Mouse (Mus musculus) bone marrow macrophage, adult 2 months (primary cell): ENCODE results near the gene Tas2r137. TPM values are rescaled to one million over a fixed set of nuclear protein-coding genes. Genes with fewer than 3 reads are reported as not detected.

Source experiments
- H3K27ac ChIP-seq: 2 replicates; pipeline ENCODE4 v1.5.1; 2012; ENCODE audit warnings: low read depth, low read length; ENCODE audit not compliant: insufficient read depth
- H3K4me1 ChIP-seq: 2 replicates; pipeline ENCODE4 v1.6.1; 2012; ENCODE audit warnings: low read length; ENCODE audit not compliant: control insufficient read depth, insufficient read depth
- H3K4me3 ChIP-seq: 2 replicates; pipeline ENCODE4 v1.5.1; 2012; ENCODE audit warnings: mild to moderate bottlenecking, low read length, moderate library complexity; ENCODE audit not compliant: insufficient read depth
- CTCF ChIP-seq: IDR thresholded peaks from 2 replicates; pipeline ENCODE4 v1.5.1; 2012; ENCODE audit warnings: low read depth, mild to moderate bottlenecking, low read length, moderate library complexity
- POLR2A ChIP-seq: IDR thresholded peaks from 2 replicates; pipeline ENCODE4 v1.6.1; 2012; ENCODE audit warnings: mild to moderate bottlenecking, low read depth, low read length, borderline replicate concordance
- polyA plus RNA-seq: library from polyadenylated mRNA; stranded (reverse); fragments of >200 nt; gene quantifications from 2 replicates; pipeline ENCODE4 v1.2.4, GENCODE M21; 2012; ENCODE audit not compliant: missing spikeins, insufficient read depth, insufficient read length

The Tas2r137 gene
- not detected in 2 replicates for polyA plus RNA-seq

DNA sequence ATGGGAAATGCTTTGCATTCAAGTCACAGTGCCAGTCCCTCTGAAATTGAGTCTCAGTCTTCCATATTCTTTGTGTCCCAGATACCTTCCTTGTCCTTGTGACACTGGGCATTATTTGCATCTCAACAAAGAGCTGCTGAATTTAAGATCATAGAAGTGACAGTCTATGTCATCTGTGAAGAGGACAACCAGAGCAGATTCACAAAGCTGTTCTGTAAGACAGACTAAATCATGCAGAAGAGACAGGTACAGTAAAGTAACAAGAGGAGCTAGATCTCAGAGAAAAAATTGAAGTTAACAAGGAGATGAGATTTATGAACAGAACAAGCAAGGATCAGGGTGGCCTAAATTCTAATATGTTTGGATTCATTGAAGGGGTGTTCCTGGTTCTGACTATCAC lies at the start of gene Tas2r137:
Tas2r137 (plus strand) TSS at position 301 of the 400 bp plus-strand sequence.
- TF ChIP-seq CTCF: no peak
- no peak for TF ChIP-seq POLR2A
- no peak within 1 kb of the TSS for H3K27ac ChIP-seq
- H3K4me1 ChIP-seq: no peaks in the 10 kb centered on the region
- H3K4me3 ChIP-seq: no peak within 1 kb of the TSS

DNA sequence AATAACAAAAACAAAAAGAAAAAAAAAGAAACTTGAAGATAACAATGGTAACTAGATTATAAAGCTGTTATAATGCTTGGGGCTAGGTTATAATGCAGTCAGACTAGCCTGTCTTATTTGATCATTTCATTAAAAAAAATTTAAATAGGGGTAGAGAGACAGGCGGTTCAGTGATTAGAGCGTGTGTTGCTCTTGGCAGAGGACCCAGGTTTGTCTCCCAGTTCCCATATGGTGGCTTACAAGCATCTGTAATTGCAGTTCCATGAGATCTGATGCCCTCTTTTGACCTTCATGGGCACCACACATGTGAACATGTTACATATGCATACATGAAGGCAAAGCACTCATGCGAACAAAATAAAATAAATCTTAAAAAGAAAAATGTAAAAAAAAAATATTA lies 49.8 kb upstream of the Tas2r137 start:
- H3K4me1 ChIP-seq: peaks cover 3% of the 10 kb centered on the region; the same call in 1 of the 2 replicates
- H3K4me3 ChIP-seq: no peak overlapping the region
- TF ChIP-seq POLR2A (no peak), CTCF (no peak)
- no peak overlapping the region for H3K27ac ChIP-seq

DNA sequence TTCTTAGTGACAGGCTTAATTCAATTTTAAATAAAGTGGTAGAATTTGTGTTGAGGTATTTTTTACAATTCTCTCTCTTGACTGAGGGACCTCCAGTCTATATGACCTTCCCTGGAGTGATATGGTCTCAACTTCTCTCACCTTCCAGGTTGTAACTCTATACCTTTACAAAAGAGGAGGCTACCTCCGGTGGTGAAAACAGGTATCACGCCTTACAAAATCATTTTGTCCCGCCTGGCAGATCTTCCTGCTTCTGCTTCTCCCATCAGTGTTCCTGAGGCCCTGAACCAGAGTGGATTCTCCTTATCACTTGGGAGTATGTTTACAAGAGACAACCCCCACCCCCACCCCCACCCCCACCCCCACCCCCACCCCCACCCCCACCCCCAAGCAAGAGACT lies 49.3 kb upstream of the Tas2r137 start:
- no peak for TF ChIP-seq POLR2A
- TF ChIP-seq CTCF: no peak
- Histone ChIP-seq H3K4me1 (peaks cover 3% of the 10 kb centered on the region; the same call in 1 of the 2 replicates), H3K27ac (no peak overlapping the region), H3K4me3 (no peak overlapping the region)

- Histone ChIP-seq H3K4me1 (peaks cover 3% of the 10 kb centered on the region; the same call in 1 of the 2 replicates), H3K27ac (no peak overlapping the region), H3K4me3 (no peak overlapping the region)
- TF ChIP-seq CTCF: no peak
- TF ChIP-seq POLR2A: no peak
Observed at GRCm38 (mm10) chr6:40443281-40443928, 47.6 kb upstream of the Tas2r137 start.

DNA sequence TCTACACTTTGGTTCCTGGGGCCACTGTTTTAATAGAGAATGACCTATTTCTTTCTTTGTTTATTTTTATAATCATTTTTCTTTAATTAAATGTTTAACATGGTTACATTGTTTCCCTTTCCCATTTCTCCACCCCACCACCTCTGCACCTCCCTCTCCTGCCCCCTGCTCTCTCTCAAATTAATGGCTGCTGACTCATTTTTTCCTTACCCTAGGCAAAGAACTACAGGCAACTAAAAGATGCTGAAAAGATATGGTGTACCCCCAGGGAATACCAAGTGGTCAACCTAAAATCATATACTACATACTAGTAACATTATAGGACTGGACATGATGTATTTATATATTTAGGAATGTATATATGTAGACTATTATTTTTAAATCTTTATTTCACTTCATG lies 42.4 kb upstream of the Tas2r137 start:
- H3K4me3 ChIP-seq: no peak overlapping the region
- no peaks in the 10 kb centered on the region for H3K4me1 ChIP-seq
- no peak overlapping the region for H3K27ac ChIP-seq
- no peak for TF ChIP-seq POLR2A
- no peak for TF ChIP-seq CTCF

DNA sequence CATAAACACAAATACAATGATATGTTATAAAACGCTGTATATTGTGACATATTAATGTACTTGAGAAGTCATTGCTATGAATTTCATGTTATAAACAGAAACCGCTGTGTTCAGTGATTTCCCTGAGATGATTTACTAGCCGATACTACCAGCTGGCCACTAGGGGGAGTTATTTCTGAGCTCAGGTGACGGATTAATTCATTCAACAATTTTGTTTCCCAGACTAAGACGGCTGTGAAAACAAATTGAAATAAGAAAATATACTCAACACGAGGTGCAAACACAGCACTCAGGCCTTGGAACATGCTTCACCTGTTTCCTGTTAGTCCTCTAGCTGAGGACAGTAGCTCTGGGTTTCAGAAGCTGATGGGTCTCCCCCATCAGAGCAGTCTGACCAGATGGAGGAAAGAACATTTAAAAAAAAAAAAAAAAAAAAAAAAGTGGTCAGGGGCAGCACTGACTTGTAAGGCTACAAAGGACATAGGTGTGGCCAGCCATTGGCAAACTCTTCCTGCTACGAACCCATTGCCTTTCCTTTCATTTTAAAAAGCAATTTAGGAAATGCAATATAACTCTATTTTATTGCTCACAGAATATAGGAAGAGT lies 36.5 kb upstream of the Tas2r137 start:
- TF ChIP-seq CTCF: no peak
- TF ChIP-seq POLR2A: no peak
- Histone ChIP-seq H3K4me3 (no peak overlapping the region), H3K27ac (no peak overlapping the region), H3K4me1 (no peaks in the 10 kb centered on the region)

DNA sequence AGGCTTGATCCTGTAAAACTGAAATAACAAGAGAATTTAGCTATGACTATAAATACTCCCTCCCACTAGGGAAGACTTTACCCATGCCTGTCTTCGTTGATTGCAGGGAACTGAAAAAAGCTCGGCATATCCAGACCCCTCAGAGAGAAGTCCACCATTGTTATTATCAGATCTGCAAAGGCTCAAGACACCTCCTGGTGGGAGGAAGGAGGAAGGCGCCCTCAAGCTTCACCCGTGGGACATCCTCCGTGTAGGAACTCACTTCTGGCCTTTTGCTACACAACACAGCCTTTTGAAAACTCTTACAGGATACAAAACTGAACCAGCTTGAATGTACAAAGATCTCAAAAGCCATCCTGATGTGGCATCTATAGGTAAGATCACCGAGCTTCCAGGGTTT lies 25.3 kb upstream of the Tas2r137 start:
- no peak overlapping the region for H3K4me3 ChIP-seq
- no peak for TF ChIP-seq CTCF
- no peak for TF ChIP-seq POLR2A
- H3K4me1 ChIP-seq: peaks cover 2% of the 10 kb centered on the region; the same call in 1 of the 2 replicates
- no peak overlapping the region for H3K27ac ChIP-seq

DNA sequence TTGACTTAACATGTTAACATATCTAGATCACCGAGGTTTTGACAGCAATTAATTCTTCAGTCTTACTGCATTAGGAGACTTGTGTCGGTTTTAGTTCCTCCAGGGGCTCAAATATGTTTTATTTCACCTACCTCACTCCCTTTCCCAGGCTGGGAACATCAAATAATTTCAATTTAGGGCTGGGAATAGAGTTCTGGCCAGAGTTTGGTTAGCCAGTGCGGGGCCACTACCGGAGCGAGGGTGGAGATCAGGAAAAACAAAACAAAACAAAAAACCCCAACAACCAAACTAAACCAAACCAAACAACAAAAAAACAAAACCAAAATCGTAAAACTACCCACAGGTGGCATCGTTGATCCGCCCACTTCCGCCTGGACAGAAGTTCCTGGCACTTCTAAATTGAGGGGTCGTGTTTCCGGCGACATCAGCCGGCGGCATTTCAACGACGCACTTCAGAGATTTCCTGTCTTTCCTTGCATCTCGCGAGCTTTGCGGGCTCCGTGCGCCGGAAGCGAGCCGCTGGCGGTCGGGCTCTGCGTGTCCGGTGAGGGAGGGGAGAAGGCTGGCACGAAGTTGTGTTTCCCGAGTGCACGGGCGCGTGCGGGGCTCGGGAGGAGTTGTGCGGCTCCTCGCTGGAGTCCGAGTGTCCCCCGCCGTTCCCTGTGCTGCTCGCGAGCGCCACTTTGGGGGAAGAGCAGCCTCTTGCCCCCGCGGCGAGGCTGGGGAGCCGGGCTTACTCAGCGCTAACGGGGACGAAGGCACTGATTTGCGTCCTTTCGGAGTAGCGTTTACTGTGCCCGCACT lies 19.9 kb upstream of the Tas2r137 start, which contains the start of gene Ssbp1:
Ssbp1 (plus strand) TSS at position 437 of the 804 bp plus-strand sequence.
- H3K4me3 ChIP-seq: peak within 1 kb of the TSS; percentile 75
- TF ChIP-seq POLR2A (peak; percentile 78; the same call in 1 of the 2 replicates), CTCF (no peak)
- peaks cover 15% of the 10 kb centered on the region for H3K4me1 ChIP-seq
- peak within 1 kb of the TSS; percentile 91 for H3K27ac ChIP-seq

GRCm38 (mm10) chr6:40471720-40472010 lies 19.4 kb upstream of the Tas2r137 start:
- peak overlapping the region; percentile 75 for H3K4me3 ChIP-seq
- peaks cover 17% of the 10 kb centered on the region for H3K4me1 ChIP-seq
- peak overlapping the region; percentile 91 for H3K27ac ChIP-seq
- no peak for TF ChIP-seq POLR2A
- TF ChIP-seq CTCF: no peak

DNA sequence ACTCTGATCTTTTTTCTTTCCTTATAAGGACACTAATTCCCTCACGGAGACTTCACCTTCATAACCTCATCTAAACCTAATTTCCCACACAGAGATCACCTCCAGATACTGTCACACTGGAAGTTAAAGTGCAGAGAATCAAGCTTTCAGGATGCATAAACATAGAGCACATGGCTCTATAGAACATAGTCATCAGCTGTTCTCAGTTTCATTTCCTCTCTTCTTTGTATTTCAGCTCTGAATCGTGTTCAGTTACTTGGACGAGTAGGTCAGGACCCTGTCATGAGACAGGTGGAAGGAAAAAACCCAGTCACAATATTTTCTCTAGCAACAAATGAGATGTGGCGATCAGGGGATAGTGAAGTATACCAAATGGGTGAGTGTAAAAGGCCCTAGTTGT lies 14.9 kb upstream of the Tas2r137 start:
- TF ChIP-seq POLR2A: no peak
- H3K4me1 ChIP-seq: peaks cover 15% of the 10 kb centered on the region
- H3K27ac ChIP-seq: peak overlapping the region; percentile 20

More for the DNA sequence above, 14.9 kb upstream of the Tas2r137 start:
- H3K4me3 ChIP-seq: no peak overlapping the region
